Mouse (Mus musculus): Measurements from ENCODE around the gene Mical2.

DNA sequence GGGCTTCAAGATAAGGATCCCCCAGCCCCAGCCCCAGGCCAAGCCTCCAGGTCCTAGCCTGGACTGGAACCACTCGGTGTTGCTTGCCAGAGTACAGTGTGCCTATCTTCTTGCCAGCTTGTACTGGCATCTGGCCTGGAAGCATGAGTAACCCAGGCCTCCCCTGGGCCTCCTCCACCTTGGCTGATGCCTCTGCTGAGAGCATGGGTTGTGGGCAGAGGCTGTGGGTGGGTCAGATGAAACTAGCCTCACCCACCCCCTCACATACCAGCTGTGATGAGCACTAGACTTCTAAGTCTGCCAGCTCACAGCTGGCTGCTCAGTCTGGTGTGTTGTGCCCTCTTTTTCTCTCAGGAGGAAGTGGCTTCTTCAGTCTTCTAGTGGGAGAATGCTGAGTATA is 90.6 kb downstream of the Mical2 start:
- TF ChIP-seq CTCF (IDR thresholded peaks at IDR 0.05; ENCODE audit: low read depth) (no peak), EP300 (IDR thresholded peaks at IDR 0.05; ENCODE audit: low read depth) (no peak)

Data from liver, postnatal 0 days (tissue).